Mouse (Mus musculus): ENCODE measurements around the gene Ackr2. TPM values are rescaled to one million over a fixed set of nuclear protein-coding genes. Genes with fewer than 3 reads are reported as not detected.
A peak's percentile ranks its signal among the peaks of the same experiment; 100 is the strongest.

Ackr2 gene
- 0.51 and 0.92 TPM in 2 replicates for polyA plus RNA-seq (2015; fragmentation: Nextera tagmentation; extraction: Ambion mirVana)

DNA sequence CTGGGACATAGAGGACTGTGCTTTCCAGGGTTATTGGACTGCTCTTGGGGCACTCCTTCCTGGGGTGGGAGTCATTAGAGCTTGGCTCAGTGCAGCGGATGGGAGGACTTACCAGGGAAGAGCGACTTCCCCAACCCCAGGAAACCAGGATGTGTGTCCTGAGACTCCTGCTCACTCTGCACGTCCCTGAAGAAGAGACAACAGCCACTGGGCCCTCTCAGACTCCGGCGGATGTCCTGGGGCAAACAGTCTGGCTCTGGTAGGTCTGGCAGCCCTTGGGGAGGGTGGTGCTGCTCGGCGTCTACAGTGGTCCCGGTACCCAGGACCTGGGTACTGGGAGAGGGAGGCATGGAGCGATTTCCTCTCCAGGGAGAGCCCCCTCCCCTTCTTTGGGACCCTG is at the start of gene Ackr2:
TSS of gene Ackr2 (plus strand) at position 111 of the 400 bp plus-strand sequence.
- H3K36me3 ChIP-seq = no peaks in the 10 kb centered on the region
- no peak within 1 kb of the TSS for H3K27ac ChIP-seq
- no peak for ATAC-seq (ENCODE audit: insufficient number of reproducible peaks, low FRiP score, low TSS enrichment, low read depth)
- 77% methylated on average over 9 of the region's 9 CpGs for WGBS
- no peak within 1 kb of the TSS for H3K4me3 ChIP-seq
- H3K4me2 ChIP-seq = no peak within 1 kb of the TSS
- no peaks in the 10 kb centered on the region for H3K4me1 ChIP-seq
- no peaks in the 10 kb centered on the region for H3K27me3 ChIP-seq
- no peaks in the 10 kb centered on the region for H3K9me3 ChIP-seq
- no peak within 1 kb of the TSS for H3K9ac ChIP-seq

DNA sequence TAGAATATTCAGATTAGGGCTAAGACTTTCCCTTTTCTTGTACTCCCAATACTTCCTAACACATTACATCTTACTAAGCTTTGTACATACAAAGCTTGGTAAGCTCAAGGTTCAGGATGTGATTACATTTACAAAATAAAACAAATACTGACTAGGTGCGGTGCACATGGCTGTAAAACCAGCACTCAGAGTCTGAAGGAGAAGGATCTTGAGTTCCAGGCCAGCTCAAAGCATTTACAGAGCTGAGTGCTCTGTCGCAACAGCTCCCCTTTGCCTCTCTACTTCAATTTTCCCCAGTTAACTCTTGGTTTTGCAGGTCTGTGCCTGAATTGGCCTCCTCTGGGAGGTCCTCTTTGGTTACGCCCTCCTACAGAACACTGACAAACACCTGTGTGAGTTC is 43.9 kb upstream of the Ackr2 start:
- H3K9me3 ChIP-seq = no peaks in the 10 kb centered on the region
- no peak overlapping the region for H3K4me3 ChIP-seq
- H3K36me3 ChIP-seq = peaks cover 24% of the 10 kb centered on the region
- H3K4me1 ChIP-seq = peaks cover 5% of the 10 kb centered on the region; the same call in 1 of the 2 replicates
- no peaks in the 10 kb centered on the region for H3K27me3 ChIP-seq
- no peak overlapping the region for H3K27ac ChIP-seq
- no peak overlapping the region for H3K9ac ChIP-seq
- ATAC-seq (ENCODE audit: insufficient number of reproducible peaks, low FRiP score, low TSS enrichment, low read depth) = no peak
- no peak overlapping the region for H3K4me2 ChIP-seq
- WGBS = 84% methylated on average over 3 of the region's 3 CpGs

DNA sequence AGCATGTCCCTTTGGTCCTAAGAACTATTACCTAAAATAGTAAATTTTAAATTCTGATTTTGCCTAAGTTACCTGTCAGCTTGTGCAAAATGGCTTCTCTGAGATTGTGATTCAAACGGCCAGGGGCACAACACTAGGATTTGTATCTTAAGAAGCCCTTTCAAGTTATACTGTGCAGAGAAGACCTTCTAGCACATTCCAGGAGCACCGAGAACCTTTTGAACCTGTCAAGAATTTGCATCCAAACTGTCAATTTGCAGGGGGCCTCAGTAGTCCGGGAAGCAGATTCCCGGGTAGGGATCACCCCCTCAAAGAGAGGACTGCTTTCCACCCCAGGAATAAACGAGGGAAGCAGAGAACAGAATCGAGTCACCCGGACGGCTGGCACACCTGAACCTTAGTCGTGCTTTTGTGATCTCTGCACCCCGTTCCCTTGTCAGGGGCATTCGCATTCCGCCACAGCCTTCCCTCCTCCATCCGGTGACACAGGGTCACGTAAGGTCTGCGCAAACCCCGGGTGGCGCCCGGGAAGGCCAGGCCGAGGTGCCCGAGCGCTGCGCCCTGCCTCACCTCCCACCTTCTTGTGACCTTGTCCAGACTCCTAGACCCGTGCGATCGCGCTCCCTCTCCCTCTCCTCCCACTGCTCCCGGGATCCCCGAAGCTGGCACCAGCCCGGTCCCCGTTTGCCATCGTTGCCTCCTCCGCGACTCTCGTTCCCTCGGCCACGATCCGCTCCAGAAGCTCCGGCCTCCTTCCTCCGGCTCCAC is 41.3 kb upstream of the Ackr2 start:
- Histone ChIP-seq H3K4me3 (peak overlapping the region; percentile 63), H3K27ac (peak overlapping the region; percentile 98), H3K9ac (peak overlapping the region; percentile 66), H3K36me3 (peaks cover 3% of the 10 kb centered on the region), H3K4me1 (peaks cover 5% of the 10 kb centered on the region; the same call in 1 of the 2 replicates), H3K9me3 (no peaks in the 10 kb centered on the region), H3K4me2 (peak overlapping the region; percentile 71), H3K27me3 (no peaks in the 10 kb centered on the region)
- under 1% methylated on average over 37 of the region's 39 CpGs for WGBS
- peak; percentile 20 for ATAC-seq (ENCODE audit: insufficient number of reproducible peaks, low FRiP score, low TSS enrichment, low read depth)

DNA sequence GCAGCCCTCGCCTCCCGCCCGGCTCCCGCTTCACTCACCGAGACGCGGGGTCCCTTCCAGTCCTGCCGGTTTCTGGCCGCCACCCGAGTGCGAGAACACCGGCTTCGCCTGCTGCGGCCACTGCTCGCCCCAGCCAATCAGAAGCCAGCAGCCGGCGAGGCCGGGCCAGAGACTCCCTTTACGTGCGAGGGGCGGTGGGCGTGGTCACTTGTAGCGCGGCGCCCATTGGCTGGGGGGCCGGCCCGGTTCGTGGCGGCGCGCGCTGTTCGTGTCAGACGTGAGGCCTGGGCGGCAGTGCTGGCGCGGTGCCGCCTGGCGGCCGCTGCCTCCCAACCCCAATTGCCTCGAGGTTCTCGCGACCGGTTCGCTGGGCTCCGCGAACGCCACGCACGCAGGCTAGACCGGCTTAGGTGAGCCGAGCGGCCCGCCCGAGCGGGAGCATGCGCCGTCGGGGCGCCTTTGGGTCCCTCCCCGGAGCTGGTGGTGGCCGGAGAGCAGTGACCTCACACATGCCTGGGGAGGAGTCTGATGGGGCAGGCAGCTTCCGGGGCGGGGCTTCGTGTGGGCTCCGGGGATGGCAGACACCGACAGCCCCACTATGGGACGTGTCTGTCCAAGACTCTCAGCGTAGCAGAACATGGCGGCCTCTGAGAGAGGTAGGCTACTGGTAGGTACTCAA is 40.5 kb upstream of the Ackr2 start:
- Histone ChIP-seq H3K9me3 (no peaks in the 10 kb centered on the region), H3K9ac (peak overlapping the region; percentile 66), H3K27me3 (no peaks in the 10 kb centered on the region), H3K27ac (peak overlapping the region; percentile 98), H3K36me3 (no peaks in the 10 kb centered on the region), H3K4me2 (peak overlapping the region; percentile 71), H3K4me1 (peaks cover 5% of the 10 kb centered on the region; the same call in 1 of the 2 replicates), H3K4me3 (peak overlapping the region; percentile 63)
- under 1% methylated on average over 68 of the region's 70 CpGs for WGBS
- ATAC-seq (ENCODE audit: insufficient number of reproducible peaks, low FRiP score, low TSS enrichment, low read depth) = peak; percentile 98

DNA sequence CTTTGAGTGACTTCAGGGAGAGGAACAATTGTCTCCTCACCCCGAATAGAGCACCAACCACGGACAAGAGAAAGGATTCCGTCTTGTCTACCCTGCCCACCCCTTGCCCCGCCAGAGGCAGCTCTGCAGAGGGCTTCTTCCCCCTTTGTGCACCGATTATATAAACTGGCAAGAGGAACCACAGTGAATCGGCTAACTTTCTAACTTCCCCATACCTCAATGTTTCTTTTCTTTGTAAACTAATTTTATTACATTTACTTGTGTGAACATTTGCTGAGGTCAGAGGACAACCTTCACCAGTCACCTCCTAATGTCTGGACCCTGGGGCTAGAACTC is 40.0 kb upstream of the Ackr2 start, which contains the start of gene Higd1a:
TSS of gene Higd1a (minus strand) at position 210 of the 336 bp plus-strand sequence.
- H3K9ac ChIP-seq = peak within 1 kb of the TSS; percentile 66
- 17% methylated on average over 6 of the region's 6 CpGs for WGBS
- H3K27ac ChIP-seq = peak within 1 kb of the TSS; percentile 98
- H3K4me1 ChIP-seq = peaks cover 5% of the 10 kb centered on the region; the same call in 1 of the 2 replicates
- H3K4me3 ChIP-seq = peak within 1 kb of the TSS; percentile 63
- H3K4me2 ChIP-seq = peak within 1 kb of the TSS; percentile 71
- no peaks in the 10 kb centered on the region for H3K9me3 ChIP-seq
- ATAC-seq (ENCODE audit: insufficient number of reproducible peaks, low FRiP score, low TSS enrichment, low read depth) = no peak
- no peaks in the 10 kb centered on the region for H3K36me3 ChIP-seq
- no peaks in the 10 kb centered on the region for H3K27me3 ChIP-seq

DNA sequence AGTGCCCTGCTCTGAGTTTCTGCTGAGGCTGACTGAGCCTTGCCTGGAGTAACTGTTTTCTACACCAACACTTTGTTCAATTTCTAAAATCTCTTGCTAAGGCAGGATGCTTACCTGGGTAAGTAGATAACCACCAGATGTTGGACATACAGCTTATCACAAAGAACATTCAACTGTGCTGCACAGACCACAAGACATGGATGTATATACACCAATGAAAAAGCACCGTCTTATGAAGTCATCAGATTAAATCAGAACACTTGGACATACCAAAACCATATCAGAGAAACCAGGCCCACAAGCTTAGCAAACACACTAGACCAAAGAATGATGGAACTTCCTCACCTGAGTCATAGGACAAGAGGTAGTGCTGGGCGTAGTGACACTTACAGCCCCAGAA is 38.8 kb upstream of the Ackr2 start:
- Histone ChIP-seq H3K4me1 (peaks cover 5% of the 10 kb centered on the region; the same call in 1 of the 2 replicates), H3K9ac (no peak overlapping the region), H3K27me3 (no peaks in the 10 kb centered on the region), H3K27ac (no peak overlapping the region), H3K36me3 (no peaks in the 10 kb centered on the region), H3K4me2 (no peak overlapping the region), H3K9me3 (no peaks in the 10 kb centered on the region), H3K4me3 (no peak overlapping the region)
- ATAC-seq (ENCODE audit: insufficient number of reproducible peaks, low FRiP score, low TSS enrichment, low read depth) = no peak
- WGBS = 92% methylated on average over 2 of the region's 2 CpGs

DNA sequence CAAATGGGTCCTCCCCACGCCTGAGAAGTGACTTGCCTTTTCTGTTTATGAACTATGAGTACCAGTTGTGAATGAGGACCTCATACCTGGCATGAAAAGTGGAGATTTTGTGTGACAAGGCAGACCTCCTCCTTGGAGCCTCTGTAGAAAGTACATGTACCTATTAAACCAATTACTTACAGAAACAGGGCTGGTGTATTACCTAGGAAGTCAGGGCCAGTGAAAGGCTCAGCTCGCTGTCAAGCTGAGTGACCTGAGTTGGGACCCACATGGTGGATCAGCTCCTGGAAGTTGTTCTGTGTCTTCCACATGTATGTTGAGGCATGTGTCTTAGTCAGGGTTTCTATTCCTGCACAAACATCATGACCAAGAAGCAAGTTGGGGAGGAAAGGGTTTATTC is 37.2 kb upstream of the Ackr2 start:
- ATAC-seq (ENCODE audit: insufficient number of reproducible peaks, low FRiP score, low TSS enrichment, low read depth) = no peak
- H3K27me3 ChIP-seq = no peaks in the 10 kb centered on the region
- H3K27ac ChIP-seq = no peak overlapping the region
- no peaks in the 10 kb centered on the region for H3K9me3 ChIP-seq
- H3K4me3 ChIP-seq = no peak overlapping the region
- WGBS = 78% methylated on average over 2 of the region's 2 CpGs
- no peak overlapping the region for H3K4me2 ChIP-seq
- no peaks in the 10 kb centered on the region for H3K36me3 ChIP-seq
- no peak overlapping the region for H3K9ac ChIP-seq
- H3K4me1 ChIP-seq = peaks cover 5% of the 10 kb centered on the region; the same call in 1 of the 2 replicates

DNA sequence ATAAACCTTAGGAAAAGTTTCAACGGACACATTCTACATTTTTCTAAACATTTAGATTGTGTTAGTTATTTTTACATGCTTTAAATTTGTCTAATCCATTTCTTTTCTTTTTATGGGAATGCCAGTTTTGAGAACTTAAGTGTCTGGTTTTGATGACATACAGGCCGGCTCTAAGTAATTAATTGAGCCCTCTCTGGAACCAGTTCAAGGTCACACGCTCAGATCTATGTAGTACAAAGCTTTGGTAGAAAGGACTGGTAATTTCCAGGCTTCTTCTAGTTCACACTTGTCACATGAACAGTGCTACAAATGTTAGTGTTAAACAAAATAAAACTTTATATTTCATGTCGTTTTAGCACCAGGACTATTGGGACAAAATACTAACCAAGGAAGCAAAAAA is 33.3 kb upstream of the Ackr2 start:
- H3K4me1 ChIP-seq = no peaks in the 10 kb centered on the region
- H3K4me3 ChIP-seq = no peak overlapping the region
- no peak overlapping the region for H3K27ac ChIP-seq
- H3K36me3 ChIP-seq = no peaks in the 10 kb centered on the region
- no peak for ATAC-seq (ENCODE audit: insufficient number of reproducible peaks, low FRiP score, low TSS enrichment, low read depth)
- H3K4me2 ChIP-seq = no peak overlapping the region
- no peaks in the 10 kb centered on the region for H3K9me3 ChIP-seq
- H3K9ac ChIP-seq = no peak overlapping the region
- H3K27me3 ChIP-seq = no peaks in the 10 kb centered on the region
- 54% methylated on average over 4 of the region's 4 CpGs for WGBS

DNA sequence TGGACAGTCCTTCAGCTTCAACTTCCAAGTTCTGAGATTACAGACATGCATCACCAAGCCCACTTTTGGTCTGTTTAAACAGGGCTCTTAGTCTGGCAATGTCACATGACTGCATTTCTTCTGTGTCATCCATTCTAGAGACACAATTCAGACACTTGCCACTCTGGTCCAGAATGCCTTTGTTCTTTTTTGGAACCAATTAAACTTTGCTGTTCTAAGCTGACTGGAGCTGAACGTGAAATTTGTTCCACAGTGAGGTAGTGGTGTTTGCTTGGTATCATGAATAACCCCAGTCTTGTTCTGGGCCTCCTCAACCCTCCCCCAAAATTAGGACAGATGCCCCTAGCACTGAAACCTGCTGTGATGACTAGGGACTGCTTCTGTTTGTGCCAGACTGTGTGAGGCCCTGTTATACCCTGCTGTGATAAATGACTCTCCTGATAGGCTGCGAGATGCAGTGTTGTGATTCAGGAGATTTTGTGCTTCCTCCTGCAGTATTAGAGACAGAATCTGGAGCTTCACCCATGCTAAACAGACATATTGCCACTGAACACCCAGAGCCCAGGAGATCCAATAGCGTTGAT is 32.6 kb upstream of the Ackr2 start:
- no peak overlapping the region for H3K4me3 ChIP-seq
- no peaks in the 10 kb centered on the region for H3K4me1 ChIP-seq
- H3K4me2 ChIP-seq = no peak overlapping the region
- no peaks in the 10 kb centered on the region for H3K27me3 ChIP-seq
- H3K36me3 ChIP-seq = no peaks in the 10 kb centered on the region
- no peaks in the 10 kb centered on the region for H3K9me3 ChIP-seq
- WGBS = 45% methylated on average over 3 of the region's 3 CpGs
- H3K27ac ChIP-seq = no peak overlapping the region
- ATAC-seq (ENCODE audit: insufficient number of reproducible peaks, low FRiP score, low TSS enrichment, low read depth) = no peak
- H3K9ac ChIP-seq = no peak overlapping the region

DNA sequence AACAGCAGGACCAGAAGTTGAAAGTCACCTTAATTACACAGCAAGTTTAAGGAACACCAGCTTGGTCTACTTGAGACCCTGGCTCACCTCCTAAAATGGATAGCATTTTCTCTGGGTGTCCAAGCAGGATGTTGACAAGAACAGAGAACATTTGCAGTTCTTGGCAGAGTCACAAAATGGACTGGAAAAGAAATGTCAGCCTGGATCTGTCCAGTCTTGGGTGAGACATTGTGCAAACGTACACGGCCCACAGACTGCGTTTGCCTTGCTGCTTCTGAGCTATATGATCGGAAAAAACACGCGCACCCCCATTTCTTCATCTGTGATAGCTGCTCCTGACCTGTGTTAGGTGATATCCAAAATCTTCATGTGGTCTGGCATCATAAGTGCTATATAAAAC is 30.5 kb upstream of the Ackr2 start:
- Histone ChIP-seq H3K27ac (no peak overlapping the region), H3K4me3 (no peak overlapping the region)
- ATAC-seq (ENCODE audit: insufficient number of reproducible peaks, low FRiP score, low TSS enrichment, low read depth) = no peak

DNA sequence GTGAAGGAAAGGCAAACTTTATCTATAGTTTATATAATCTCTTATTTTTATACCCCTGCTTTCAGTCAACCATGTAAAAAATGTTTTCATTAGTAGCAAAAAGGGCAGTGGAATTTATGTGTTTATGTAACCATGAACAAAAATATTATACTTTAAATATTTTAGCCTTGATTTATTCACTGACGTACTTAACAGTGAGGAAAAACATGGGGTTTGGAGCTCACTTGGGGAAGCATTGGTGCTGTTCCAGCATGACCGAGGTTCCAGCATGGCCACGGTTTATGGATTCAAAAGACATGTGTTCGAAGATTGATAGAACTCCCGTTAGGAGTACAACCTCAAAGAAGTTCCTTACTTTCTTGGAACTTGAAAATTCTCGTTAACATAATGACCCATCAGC is 29.9 kb upstream of the Ackr2 start:
- no peaks in the 10 kb centered on the region for H3K36me3 ChIP-seq
- H3K4me1 ChIP-seq = no peaks in the 10 kb centered on the region
- 66% methylated on average over 6 of the region's 6 CpGs for WGBS
- no peaks in the 10 kb centered on the region for H3K9me3 ChIP-seq
- no peak overlapping the region for H3K4me3 ChIP-seq
- H3K27ac ChIP-seq = no peak overlapping the region
- ATAC-seq (ENCODE audit: insufficient number of reproducible peaks, low FRiP score, low TSS enrichment, low read depth) = no peak
- no peak overlapping the region for H3K4me2 ChIP-seq
- no peak overlapping the region for H3K9ac ChIP-seq
- no peaks in the 10 kb centered on the region for H3K27me3 ChIP-seq

More for the DNA sequence above, 30.5 kb upstream of the Ackr2 start:
- H3K9ac ChIP-seq = no peak overlapping the region
- H3K27me3 ChIP-seq = no peaks in the 10 kb centered on the region
- no peak overlapping the region for H3K4me2 ChIP-seq
- no peaks in the 10 kb centered on the region for H3K9me3 ChIP-seq
- WGBS = 80% methylated on average over 6 of the region's 6 CpGs
- H3K36me3 ChIP-seq = no peaks in the 10 kb centered on the region
- H3K4me1 ChIP-seq = no peaks in the 10 kb centered on the region

DNA sequence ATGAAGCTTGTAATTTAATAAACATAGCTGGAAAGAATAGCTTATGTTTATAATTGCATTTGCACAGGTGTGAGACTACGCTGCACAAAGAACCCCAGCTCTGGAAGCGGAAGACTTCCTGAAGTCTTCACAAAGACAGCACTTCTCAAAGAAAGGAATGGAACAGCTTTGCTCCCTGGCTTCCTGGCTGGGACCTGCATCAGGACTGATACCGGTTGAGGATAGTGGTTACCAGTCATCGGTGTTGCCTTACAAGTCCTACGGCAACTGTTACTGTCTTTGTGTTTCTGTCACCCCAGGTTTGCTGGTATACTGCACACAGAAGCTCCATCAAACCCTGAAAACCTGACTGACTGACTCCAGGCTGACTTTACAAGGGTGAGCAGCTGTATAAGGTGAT is 28.7 kb upstream of the Ackr2 start:
- no peaks in the 10 kb centered on the region for H3K4me1 ChIP-seq
- no peaks in the 10 kb centered on the region for H3K9me3 ChIP-seq
- H3K27ac ChIP-seq = no peak overlapping the region
- H3K9ac ChIP-seq = no peak overlapping the region
- no peaks in the 10 kb centered on the region for H3K36me3 ChIP-seq
- ATAC-seq (ENCODE audit: insufficient number of reproducible peaks, low FRiP score, low TSS enrichment, low read depth) = no peak
- no peak overlapping the region for H3K4me3 ChIP-seq
- H3K27me3 ChIP-seq = no peaks in the 10 kb centered on the region
- no peak overlapping the region for H3K4me2 ChIP-seq
- WGBS = 83% methylated on average over 5 of the region's 5 CpGs

Measured in limb, embryonic 15.5 days (tissue).